Mouse (Mus musculus) heart, postnatal 4 days (tissue): ENCODE measurements around the gene Rnpc3. TPM values are rescaled to one million over a fixed set of nuclear protein-coding genes. Genes with fewer than 3 reads are reported as not detected.
"Not testable (repeated sequence)": the region's sequence is repeated elsewhere in the genome, so short reads cannot be mapped to it uniquely, and the experiment has no call there.

Experiments
- DNase-seq: peaks from one replicate; pipeline ENCODE4 v3.0.0; 2021
- total RNA-seq, 2 experiments: library from RNA; stranded (reverse); gene quantifications; 2 replicates each; pipeline ENCODE4 v1.2.3; 2021

Gene Rnpc3
- total RNA-seq, result 10 to 100 TPM; 17.1 to 19.2 TPM

DNA sequence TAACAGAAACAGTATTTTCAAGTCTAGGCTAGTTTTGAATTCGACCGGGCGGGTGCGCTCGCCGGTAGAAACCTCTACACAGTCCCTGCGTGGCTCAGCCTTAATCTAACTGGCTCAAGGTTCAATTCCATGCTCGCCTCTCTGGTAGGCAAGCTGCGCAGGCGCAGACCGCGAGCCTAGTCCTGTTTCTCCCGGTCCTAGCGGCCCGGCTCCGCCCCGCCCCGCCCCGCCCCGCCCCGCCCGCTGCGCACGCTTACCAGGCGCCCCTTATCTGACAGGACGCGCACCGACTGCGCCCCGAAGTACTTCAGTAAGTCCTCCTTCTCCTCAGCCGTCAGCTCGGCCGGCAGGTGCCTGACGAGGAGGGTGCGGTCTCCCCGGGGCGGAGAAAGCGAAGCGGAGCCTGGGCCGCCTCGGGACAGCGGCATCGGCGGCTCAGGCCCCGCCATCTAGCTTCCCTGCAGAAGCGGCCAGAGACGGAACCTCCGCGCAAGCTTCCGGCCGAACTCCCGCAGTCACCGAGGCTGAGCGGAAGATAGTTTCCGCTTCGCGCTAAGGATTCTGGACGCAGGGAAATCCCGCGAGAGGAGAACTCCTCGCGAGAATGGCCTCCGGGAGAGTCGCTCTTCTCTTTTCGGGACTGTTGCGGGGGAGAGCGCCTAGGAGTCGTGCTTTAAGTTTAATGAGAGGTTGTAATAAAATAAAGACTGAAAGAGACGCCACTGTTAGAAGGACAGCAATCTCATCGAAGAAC, at the start of gene Rnpc3:
Gene Rnpc3 (minus strand): TSS at position 544 of the 754 bp plus-strand sequence.
- peak; percentile 98 for DNase-seq

DNA sequence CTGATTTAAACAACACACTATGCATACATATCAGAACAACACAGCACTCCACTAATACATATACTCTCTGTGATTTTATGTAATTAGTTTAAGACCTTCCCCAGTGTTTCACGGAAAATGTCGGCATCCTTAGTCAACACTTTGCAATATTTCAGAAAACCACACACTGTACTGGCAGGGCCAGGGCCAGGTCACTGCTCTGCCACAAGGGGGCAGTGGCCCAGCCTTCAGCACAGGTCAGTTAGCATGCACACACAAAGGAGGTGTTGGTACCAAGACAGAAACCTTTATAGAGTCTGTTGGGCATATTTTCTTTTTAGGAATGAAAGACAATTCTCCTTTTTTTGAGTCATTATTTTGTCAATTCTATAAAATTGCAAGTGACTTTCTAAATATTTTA, 27.0 kb upstream of the Rnpc3 start:
- peak; percentile 11 for DNase-seq

DNA sequence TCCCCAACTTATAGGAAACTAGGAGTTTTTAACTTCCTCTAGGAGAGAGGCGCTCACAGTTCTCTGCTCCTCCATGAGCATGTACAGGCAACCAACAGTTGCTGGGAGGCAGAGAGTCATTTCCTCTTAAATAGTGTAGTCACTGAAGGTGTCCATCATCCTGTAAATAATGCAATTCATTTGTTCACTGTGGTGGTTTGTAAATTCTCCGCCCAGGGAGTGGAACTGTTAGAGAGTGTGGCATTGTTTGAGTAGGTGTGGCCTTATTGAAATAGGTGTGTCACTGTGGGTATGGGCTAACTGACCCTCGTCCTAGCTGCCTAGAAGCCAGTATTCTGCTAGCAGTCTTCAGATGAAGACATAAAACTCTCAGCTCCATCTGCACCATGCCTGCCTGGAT, 24.4 kb upstream of the Rnpc3 start:
- no peak for DNase-seq

DNA sequence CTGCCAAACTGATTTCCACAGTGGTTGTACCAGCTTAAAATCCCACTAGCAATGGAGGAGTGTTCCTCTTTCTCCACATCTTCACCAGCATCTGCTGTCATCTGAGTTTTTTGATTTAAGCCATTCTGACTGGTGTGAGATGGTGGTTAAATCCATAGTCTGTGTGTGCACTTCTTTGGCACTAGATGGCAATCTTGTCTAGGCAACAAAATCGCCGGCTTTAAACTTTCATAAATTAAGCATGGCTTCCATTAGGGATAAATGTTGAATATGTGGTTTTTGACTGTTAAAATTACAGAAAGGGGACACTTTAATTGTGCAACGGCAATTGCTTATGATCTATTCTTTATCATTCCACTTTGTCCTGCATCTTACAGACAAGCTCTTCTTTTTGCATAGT, 21.4 kb upstream of the Rnpc3 start:
- not testable (repeated sequence) for DNase-seq

DNA sequence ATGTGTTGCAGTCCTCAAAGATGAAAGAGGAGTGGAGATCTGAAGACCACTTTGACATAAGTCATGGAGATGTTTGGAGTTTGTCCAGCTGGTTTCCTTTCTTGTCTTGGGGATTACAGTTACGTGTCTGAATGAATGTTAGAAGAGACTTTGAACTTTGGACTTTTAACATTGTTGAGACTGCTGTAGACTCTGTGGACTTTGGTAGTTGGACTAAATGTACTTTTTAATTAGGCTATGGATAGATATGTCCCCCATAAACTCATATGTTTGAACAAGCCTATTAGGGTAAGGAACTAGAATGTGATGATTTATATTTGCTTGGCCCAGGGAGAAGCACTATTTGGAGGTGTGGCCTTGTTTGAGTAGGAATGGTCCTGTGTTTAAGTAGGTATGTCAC, 9.6 kb upstream of the Rnpc3 start:
- DNase-seq, result no peak

DNA sequence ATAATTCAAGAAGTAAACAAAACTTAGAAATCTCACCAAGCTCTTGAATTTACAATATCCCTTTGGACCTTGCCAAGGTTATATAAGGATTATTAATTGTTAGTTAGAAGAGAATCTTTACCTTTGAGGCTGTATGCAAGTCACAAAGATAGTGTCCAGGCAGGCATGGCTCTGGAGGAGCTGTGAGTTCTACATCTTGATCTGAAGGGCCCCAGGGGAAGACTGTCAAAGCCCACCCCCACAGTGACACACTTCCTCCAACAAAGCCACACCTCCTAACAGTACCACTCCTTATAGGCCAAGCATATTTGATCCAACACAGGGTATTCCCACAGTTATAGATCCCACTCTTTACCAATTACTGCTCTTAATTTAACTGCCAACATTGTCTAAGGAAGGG, 4.3 kb upstream of the Rnpc3 start:
- DNase-seq, result no peak

DNA sequence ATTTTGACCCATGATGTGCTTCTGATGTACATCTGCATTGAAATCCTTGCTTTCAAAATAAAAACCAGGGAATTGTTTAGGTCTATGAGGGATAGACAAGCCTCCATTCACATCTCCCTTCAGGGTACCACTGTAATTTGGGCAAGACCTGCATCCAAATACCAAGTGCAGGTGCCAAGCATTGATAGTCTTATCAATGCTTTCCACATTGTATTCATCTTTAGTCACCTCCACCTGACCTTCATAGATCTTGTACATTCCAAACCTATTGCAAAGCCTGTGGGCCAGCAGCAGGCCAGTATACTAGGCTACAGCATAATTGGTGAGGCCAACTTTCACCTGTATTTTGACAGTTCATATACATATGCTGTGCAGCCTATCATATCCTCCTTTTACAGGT, 1.7 kb upstream of the Rnpc3 start:
- no peak for DNase-seq

DNA sequence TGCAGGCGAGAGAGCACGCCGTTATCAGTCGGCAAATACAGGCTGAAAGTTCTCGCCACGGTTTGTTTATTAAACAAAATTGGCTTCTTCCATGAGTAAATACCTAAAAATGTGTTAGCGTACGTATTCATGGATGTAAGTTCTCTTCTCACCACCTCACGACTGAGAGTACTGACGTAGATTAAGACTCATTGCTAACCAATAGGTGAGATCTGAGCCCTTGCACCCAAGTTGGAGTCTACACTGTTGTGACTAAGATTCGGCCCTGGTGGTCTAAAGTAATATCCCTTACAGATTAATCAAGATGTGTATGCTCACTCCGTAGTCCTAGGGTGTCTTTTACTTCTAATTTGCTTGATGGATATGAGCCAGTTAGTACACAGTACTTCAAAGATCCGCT, 615 bp upstream of the Rnpc3 start:
- no peak for DNase-seq

DNA sequence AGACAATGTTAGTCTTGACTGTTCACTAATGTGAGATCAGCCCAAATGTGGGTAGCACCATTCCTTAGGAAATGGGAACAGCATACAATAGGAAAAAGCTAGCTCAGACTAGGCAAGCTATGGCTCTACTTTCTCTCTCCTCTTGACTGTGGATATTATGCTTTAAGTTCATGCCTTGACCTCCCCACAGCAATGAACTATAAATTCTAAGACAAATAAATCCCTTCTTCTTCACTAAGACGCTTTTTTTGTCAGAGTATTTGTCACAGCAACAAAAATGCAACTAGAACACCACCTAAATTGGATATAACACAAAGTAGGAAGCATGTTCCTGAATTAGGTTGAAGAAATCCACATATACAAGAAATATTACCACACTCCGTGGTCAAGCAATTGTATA, 23.4 kb downstream of the Rnpc3 start, which contains the start of gene Amy1:
Gene Amy1 (minus strand): TSS at position 101 of the 400 bp plus-strand sequence.
- DNase-seq, result no peak

DNA sequence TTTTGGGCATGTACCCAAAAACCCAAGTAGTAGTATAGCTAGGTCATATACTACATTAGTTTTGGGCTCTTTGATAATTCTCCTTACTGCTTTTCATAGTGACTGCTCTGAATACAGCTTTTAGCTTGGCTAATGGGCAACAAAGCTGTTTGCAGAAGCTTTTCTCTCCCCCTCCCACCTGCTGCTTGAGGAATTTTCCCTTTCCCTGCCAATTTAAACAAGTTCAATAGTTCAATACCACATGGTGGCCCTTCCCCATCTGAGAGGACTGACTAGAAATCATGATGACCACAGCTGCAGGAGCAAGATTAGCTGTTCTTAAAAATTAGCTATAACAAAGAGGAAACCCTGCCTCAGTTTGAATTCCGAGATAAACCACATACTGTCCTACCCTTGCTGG, 39.1 kb downstream of the Rnpc3 start:
- DNase-seq, result no peak

DNA sequence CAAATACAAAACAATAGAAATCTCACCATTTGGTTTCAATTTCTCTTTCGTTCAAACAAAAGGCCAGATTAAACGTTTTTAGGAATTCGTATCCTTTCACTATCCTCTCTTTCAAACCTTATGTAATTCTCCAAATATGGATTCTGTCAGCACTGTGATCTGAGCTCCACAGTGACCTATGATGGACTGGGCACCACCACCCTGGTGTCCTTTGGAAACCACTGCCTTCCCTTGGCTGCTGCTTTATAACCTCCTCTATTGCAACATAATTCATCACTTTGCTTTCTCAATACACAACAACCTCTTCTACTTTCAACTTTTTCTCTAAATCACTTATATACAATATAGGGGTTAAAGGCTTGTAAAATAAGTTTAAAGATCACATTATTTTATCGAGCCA, 55.4 kb downstream of the Rnpc3 start:
- DNase-seq, result no peak

DNA sequence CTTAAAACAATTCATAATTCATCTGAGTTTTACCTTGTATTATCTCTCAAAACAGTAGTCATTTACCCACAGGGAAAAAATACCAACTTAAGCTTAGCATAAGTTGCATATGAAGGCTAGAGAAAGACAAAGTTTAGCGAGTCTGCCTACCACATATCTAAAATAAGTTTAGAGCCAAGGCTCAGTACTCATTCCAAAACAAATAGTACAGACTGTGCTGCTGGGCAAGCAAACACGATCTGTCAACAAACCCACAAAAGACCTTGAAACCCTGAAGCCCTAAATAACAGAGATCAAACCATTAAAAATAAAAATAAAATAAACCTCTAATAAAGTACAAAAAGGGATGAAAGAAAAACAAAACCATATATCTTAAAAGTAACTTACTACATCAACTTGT, 55.8 kb downstream of the Rnpc3 start:
- no peak for DNase-seq

DNA sequence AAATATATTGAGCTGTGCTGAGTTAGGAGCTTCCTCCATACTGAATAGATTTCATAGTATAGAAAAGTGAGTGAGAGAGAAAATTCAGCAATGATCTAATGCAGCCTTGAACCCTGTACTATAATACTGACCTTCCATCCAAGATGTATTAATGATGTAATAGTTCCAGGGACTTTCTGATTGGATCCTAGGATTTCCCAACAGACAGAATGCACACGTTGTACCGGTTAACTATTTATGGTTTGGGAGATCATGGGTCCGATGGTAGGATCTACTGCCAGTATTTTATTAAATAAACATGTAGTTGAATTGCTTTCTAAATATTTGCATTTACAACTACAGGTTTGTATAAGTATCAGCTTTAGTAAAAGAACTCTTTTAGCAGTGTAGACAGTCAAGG, 57.8 kb downstream of the Rnpc3 start:
- no peak for DNase-seq

Other genes with a start within 250 kb of the Rnpc3 start
- not detected for gene Amy2a1, start 97.7 kb downstream of the Rnpc3 start, total RNA-seq
- gene Amy1, start 23.4 kb downstream of the Rnpc3 start, total RNA-seq, result under 1 TPM; 0.59 to 0.69 TPM